Mouse (Mus musculus) CD8-positive naive resting alpha-beta T cell, adult 2 months (primary cell): ENCODE data around the gene Tmc3.

ENCODE experiments used
- DNase-seq, 2 experiments: peaks; one replicate each; pipeline ENCODE4 v3.0.0; 2022; ENCODE audit warnings: low read depth in 2 of 2, low spot score in 2 of 2

Tmc3 gene

GRCm38 (mm10) chr7:83636425-83636824 lies 51.7 kb downstream of the Tmc3 start:
- no peak for DNase-seq

GRCm38 (mm10) chr7:83637781-83638583 lies 53.3 kb downstream of the Tmc3 start:
- DNase-seq, result no peak

DNA sequence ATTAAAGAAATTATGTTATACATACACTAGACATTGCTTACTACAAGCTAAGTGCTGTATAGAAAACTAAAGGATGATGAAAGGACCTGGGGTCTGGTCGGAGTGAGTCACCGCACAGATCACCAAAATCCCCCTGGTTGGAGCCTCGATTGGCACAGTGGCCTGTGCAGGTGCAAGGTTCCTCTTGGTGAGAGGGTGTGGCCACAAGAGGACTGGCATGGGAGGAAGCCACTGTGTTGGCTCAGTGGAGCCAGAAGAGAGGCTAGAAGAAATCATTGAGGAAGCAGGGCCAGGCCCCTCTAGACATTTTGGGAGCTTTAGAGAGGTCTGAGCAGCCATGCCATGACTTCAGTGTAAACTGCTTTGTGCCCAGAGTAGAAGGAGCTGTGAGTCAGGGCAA lies 54.4 kb downstream of the Tmc3 start:
- DNase-seq, result no peak

DNA sequence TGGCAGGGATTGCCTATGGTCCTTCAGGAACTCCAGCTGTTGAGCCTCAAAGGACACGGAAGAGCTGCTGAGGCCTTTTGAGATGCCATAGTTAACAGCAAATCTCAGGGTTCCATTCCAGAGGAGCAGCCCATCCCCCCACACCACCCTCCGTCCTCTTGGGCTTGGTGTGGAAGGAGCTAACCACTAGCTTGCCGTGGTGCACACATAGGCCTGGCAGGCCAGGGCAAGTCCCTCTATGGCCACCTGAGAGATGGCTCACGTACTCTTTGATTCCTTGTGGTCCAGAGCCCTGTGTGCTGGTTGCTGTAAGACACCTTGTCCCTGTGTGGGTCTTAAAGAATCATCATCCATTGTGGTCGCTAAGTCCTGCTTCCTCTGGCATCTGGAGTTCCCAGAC lies 55.9 kb downstream of the Tmc3 start:
- DNase-seq, result no peak

GRCm38 (mm10) chr7:83641163-83641562 lies 56.4 kb downstream of the Tmc3 start:
- no peak for DNase-seq

DNA sequence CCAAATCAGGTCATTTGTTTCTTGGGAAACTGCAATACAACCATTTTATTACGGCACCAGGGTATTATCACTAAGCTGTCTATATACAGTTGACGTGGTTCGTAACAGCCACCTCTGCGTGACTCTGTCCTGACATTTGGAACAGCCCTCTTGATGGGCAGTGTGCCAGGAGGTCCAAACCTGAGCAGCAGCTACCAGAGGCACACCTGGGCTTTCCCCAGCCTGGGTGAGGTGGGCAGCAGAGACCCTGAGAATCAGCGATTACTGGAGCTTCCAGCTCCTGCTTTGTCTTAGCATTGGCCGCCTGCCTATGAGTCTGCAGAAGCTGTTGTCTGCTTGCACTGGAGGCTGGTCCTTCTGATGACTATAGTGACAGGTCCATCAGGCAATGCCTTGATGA lies 58.9 kb downstream of the Tmc3 start:
- DNase-seq, result no peak

GRCm38 (mm10) chr7:83644761-83645160 lies 60.0 kb downstream of the Tmc3 start:
- DNase-seq, result no peak

- DNase-seq, result no peak
These were observed 60.7 kb downstream of the Tmc3 start for GRCm38 (mm10) chr7:83645476-83645875.

DNA sequence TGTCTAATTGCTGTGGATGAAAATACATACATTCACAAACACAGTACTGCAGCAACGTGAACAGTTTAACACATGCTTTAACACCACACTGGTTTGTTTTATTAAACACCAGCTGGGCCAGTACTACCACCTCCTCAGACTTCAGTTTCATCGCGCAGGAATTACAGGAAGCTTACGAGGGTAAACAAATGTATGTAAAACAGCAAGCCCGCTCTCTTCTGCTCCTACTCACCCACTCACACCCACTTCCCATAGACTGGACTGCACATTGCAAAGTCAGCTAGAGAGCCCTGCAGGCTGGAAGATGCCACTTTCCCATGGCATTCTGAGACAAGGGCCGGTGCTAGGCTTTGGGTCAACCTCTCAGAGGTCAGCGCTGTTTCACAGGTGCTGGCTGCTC lies 64.1 kb downstream of the Tmc3 start:
- DNase-seq, result no peak

- no peak for DNase-seq
These were observed 65.9 kb downstream of the Tmc3 start for GRCm38 (mm10) chr7:83650638-83651037.

DNA sequence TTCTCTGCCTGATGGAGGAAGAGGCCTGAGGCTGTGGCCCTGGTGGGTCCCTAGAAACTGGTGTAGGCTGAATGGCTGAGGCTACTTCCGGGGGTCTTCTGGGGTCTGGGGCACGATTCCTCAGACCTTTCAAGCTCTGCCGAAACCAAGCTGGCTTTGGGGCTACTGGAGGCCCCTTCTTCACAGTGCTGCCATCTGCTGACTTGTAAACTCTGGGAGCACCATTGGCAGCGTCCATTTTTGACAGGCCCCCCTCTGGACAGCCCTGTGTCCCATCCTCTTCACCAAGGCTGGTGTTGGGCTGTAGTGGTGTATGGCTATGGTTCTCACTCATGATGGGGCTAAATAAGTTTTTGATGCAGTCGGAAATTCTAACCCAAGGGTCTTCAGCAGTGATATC lies 67.8 kb downstream of the Tmc3 start:
- no peak for DNase-seq

GRCm38 (mm10) chr7:83653605-83654051 lies 68.9 kb downstream of the Tmc3 start:
- no peak for DNase-seq

DNA sequence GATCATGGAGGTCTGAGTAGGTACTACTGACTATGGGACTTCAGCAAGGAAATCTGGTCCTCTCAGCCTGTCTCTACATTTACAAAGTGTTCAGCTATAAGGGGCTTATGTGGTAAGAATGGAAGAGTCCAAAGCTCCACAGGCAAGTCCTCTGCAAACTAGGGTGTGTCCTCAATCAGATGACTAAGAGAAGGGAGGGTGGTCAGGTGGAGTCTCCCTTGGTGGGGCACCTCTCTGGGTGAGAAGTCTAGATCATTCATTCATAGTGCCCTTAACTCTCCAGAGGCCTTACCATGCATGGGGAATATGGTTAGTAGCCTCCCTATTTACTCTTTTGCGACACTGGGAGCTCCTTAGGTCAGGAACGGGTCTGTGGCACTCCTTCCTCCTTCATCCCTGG lies 69.5 kb downstream of the Tmc3 start:
- no peak for DNase-seq

- DNase-seq, result peak; percentile 76 to 77
These were observed 70.4 kb downstream of the Tmc3 start for GRCm38 (mm10) chr7:83654938-83655630.

DNA sequence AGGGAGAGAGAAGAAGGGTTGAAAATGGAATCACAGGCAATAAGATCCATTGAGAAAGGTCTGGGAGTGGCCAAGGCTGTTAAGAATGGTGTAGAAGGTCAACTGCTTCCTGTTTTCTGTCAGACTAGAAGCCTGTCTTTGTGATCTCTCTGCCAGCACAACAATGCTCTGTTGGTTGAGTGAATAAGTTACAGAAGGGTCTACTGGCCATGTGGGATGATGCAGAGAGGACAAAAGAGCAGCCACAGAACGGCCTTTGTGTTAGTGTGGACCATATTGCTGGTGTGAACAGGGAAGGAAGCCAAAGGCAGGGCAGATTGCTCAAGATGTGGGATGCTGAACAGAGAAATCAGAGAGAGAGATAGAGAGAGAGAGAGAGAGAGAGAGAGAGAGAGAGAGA lies 74.0 kb downstream of the Tmc3 start:
- no peak for DNase-seq

GRCm38 (mm10) chr7:83659159-83660065 lies 74.7 kb downstream of the Tmc3 start:
- peak; percentile 40 to 50 for DNase-seq

GRCm38 (mm10) chr7:83660273-83660691 lies 75.6 kb downstream of the Tmc3 start:
- peak; percentile 64 to 73 for DNase-seq

- no peak for DNase-seq
These were observed 76.3 kb downstream of the Tmc3 start for GRCm38 (mm10) chr7:83661031-83661430.

- DNase-seq, result no peak
These were observed 77.0 kb downstream of the Tmc3 start for GRCm38 (mm10) chr7:83661763-83662162.

DNA sequence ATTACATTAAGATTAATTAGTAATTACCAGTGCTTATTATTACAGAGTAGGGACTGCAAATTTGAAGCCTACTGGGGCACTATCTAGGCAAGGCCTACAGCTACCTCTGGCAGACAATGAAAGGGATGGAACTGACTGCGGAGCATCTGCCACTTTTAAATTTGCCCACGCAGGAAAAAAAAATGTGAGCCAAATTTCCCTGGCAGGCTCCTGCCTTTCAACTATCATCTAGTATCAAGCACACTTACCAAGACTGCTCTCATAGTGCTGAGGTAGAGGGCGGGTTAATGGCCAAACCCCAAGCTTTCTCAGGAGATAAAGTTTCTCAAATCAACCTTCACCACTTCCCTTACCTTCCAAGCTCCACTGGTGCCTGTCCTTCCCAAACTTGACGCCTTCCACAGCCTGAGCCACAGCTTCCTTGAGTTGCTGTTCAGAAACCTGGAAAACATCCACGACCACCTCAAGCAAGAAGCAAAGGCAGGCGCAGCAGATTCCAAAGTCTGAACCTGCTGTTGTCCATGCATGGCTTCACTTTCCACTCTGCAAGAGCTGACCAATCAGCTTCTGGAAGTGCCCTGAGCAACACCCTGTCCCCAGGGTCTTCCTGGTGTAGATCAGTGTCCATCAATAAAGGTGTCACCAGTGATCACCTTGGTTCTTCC lies 78.1 kb downstream of the Tmc3 start:
- no peak for DNase-seq

- DNase-seq, result no peak
These were observed 81.4 kb downstream of the Tmc3 start for GRCm38 (mm10) chr7:83666087-83666595.
